ENCODE assay signal across 8 mouse cellular contexts in the genomic region with DNA sequence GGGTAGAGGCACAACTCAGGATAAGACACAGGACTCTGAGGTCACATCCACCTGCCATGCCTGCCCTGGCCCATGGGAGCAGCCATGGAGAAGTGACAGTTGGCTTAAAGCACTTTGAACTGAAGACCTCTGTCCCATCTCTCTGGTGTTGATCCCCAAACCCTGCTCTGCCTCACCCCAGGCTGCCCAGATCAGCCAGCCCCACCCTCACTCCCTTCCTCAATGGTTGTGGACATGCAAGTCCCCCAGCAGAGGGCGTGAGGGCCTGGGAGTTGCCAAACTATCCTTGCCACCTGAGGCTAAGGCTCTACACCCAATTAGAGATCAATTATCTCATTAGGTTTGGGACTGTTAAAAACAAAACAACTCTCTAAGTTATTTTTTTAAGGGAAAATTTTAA. TPM values are rescaled to one million over a fixed set of nuclear protein-coding genes. Genes with fewer than 3 reads are reported as not detected.
DNase-seq lines count a peak whose midpoint lies in the region; ATAC-seq and TF ChIP-seq lines count a peak whose summit lies in the region.
"Had no signal": no experiment of that assay in that cellular context is flagged by ENCODE, and none has a peak within 500 bp of the region (broad histone marks: within the 10 kb centered on the region; RNA-seq: fewer than 3 reads in every experiment).

No protein-coding gene starts in this region.

- DNase-seq in kidney, adult 2 months: peak; percentile 15
- no peak for DNase-seq in kidney, adult 18-20 months
- DNase-seq in A20 (ENCODE audit: low read depth, low spot score): peak; percentile 49
- peak; percentile 45 for DNase-seq in embryo, embryonic 10.5 days (ENCODE audit: low spot score)
- no peak for DNase-seq in left cerebral cortex, adult 18-20 months (ENCODE audit: low spot score in 2 of 2)

- no peak overlapping the region for H3K4me3 ChIP-seq in kidney, adult 2 months (ENCODE audit: insufficient read depth, low read depth, low read length)
- H3K4me3 ChIP-seq in ES-Bruce4 (ENCODE audit: low read depth, low read length): no peak overlapping the region
- H3K4me3 ChIP-seq: embryonic facial prominence, embryonic 13.5 days had no signal

- no peak overlapping the region for H3K9ac ChIP-seq in ES-Bruce4 (ENCODE audit: low read depth, poor library complexity, severe bottlenecking)
- H3K9ac ChIP-seq: embryonic facial prominence, embryonic 13.5 days had no signal

- no peak for ATAC-seq in monocyte, adult 5-6 weeks (replicated peaks; ENCODE audit: insufficient number of reproducible peaks, low FRiP score, low TSS enrichment, poor library complexity, severe bottlenecking)

- WGBS in kidney, adult 2 months: 7% methylated on average over 1 of the region's 1 CpGs

- TF ChIP-seq CTCF in kidney, adult 2 months (conservative IDR thresholded peaks at IDR 0.05; ENCODE audit: insufficient read depth, insufficient read length, low read depth, low read length): peak; percentile 51
- peak; percentile 84 for TF ChIP-seq CTCF in ES-Bruce4 (IDR thresholded peaks at IDR 0.05; ENCODE audit: low read depth, low read length)

- no peaks in the 10 kb centered on the region for H3K4me1 ChIP-seq in kidney, adult 2 months (ENCODE audit: control insufficient read depth, insufficient read depth, low read length)
- H3K4me1 ChIP-seq in ES-Bruce4 (ENCODE audit: control insufficient read depth, insufficient read depth, low read length): no peaks in the 10 kb centered on the region

- no peaks in the 10 kb centered on the region for H3K9me3 ChIP-seq in ES-Bruce4 (replicated peaks; ENCODE audit: control insufficient read depth, insufficient read depth, low read length, poor library complexity, severe bottlenecking)
- H3K9me3 ChIP-seq: embryonic facial prominence, embryonic 13.5 days had no signal

- no peak for TF ChIP-seq POLR2A in kidney, adult 2 months (IDR thresholded peaks at IDR 0.05; ENCODE audit: low read depth, low read length)
- TF ChIP-seq POLR2A in ES-Bruce4 (IDR thresholded peaks at IDR 0.05; ENCODE audit: insufficient read depth, low read length): no peak

- H3K27me3 ChIP-seq in kidney, adult 2 months (replicated peaks; ENCODE audit: control insufficient read depth, insufficient read depth, low read length): no peaks in the 10 kb centered on the region
- H3K27me3 ChIP-seq in ES-Bruce4 (ENCODE audit: control insufficient read depth, insufficient read depth, low read length, poor library complexity, severe bottlenecking): no peaks in the 10 kb centered on the region; the same call in 1 of the 2 replicates

- TF ChIP-seq EP300 in ES-Bruce4 (IDR thresholded peaks at IDR 0.05; ENCODE audit: insufficient read depth, low read depth, low read length): no peak

- no peaks in the 10 kb centered on the region for H3K36me3 ChIP-seq in kidney, adult 2 months (ENCODE audit: control insufficient read depth, insufficient read depth, low read length)
- H3K36me3 ChIP-seq in ES-Bruce4 (ENCODE audit: control insufficient read depth, insufficient read depth, low read length, poor library complexity, severe bottlenecking): no peaks in the 10 kb centered on the region
- H3K36me3 ChIP-seq: embryonic facial prominence, embryonic 13.5 days had no signal

- no peak overlapping the region for H3K27ac ChIP-seq in kidney, adult 2 months (ENCODE audit: insufficient read depth, low read depth, low read length)
- no peak overlapping the region for H3K27ac ChIP-seq in ES-Bruce4 (ENCODE audit: insufficient read depth, low read length)
- H3K27ac ChIP-seq: embryonic facial prominence, embryonic 13.5 days had no signal

RNA-seq across cellular contexts. Expression of a gene that starts 3.0 kb away (rescaled TPM):
- 0.92 and 18.7 TPM in 2 replicates for polyA plus RNA-seq in kidney, adult 2 months (2012; rRNA removed)
- polyA plus RNA-seq in ES-Bruce4 (2011; ENCODE audit: insufficient read depth, insufficient read length, low read depth, missing spikeins): 0.43 TPM in 1 of 2 replicates, not detected in the other
- not detected in 3 replicates for total RNA-seq in monocyte, adult 5-6 weeks (2017)
- total RNA-seq in left cerebral cortex, adult 18-20 months (2021): 1,000 to 10,000 TPM; 1,361 to 1,429 TPM

RNA-seq across cellular contexts. Expression of a gene that starts 18.7 kb away (rescaled TPM):
- polyA plus RNA-seq in kidney, adult 2 months (2012; rRNA removed): 0.05 and 0.31 TPM in 2 replicates
- 0.76 and 1.0 TPM in 2 replicates for polyA plus RNA-seq in ES-Bruce4 (2011; ENCODE audit: insufficient read depth, insufficient read length, low read depth, missing spikeins)
- not detected in 3 replicates for total RNA-seq in monocyte, adult 5-6 weeks (2017)
- total RNA-seq in left cerebral cortex, adult 18-20 months (2021): 100 to 1,000 TPM; 264 to 274 TPM

RNA-seq across cellular contexts. Expression of a gene that starts 33.2 kb away (rescaled TPM):
- polyA plus RNA-seq in kidney, adult 2 months (2012; rRNA removed): 162 and 168 TPM in 2 replicates
- 56.0 and 67.7 TPM in 2 replicates for polyA plus RNA-seq in ES-Bruce4 (2011; ENCODE audit: insufficient read depth, insufficient read length, low read depth, missing spikeins)
- total RNA-seq in monocyte, adult 5-6 weeks (2017): 68.9 to 87.3 TPM (median 84.2 TPM) in 3 replicates
- 10 to 100 TPM; 74.7 to 76.8 TPM for total RNA-seq in left cerebral cortex, adult 18-20 months (2021)

RNA-seq across cellular contexts. Expression of a gene that starts 48.8 kb away (rescaled TPM):
- polyA plus RNA-seq in kidney, adult 2 months (2012; rRNA removed): 0.12 and 0.16 TPM in 2 replicates
- polyA plus RNA-seq in ES-Bruce4 (2011; ENCODE audit: insufficient read depth, insufficient read length, low read depth, missing spikeins): not detected in 2 replicates
- total RNA-seq in monocyte, adult 5-6 weeks (2017): 0.53 to 3.0 TPM (median 1.8 TPM) in 3 replicates
- not detected for total RNA-seq in left cerebral cortex, adult 18-20 months (2021)
- polyA plus RNA-seq: embryonic facial prominence, embryonic 13.5 days had no signal

RNA-seq across cellular contexts. Expression of a gene that starts 59.1 kb away (rescaled TPM):
- polyA plus RNA-seq in kidney, adult 2 months (2012; rRNA removed): 0.87 and 0.91 TPM in 2 replicates
- polyA plus RNA-seq in ES-Bruce4 (2011; ENCODE audit: insufficient read depth, insufficient read length, low read depth, missing spikeins): not detected in 2 replicates
- 0.95 to 1.3 TPM in 2 of 3 replicates, not detected in the other for total RNA-seq in monocyte, adult 5-6 weeks (2017)
- total RNA-seq in left cerebral cortex, adult 18-20 months (2021): under 1 TPM; 0.33 to 0.46 TPM
- polyA plus RNA-seq: embryonic facial prominence, embryonic 13.5 days had no signal

Comparison
In these comparisons a context has a peak if more than half of its experiments do, and no peak if none do; other contexts are left out.
1. DNase-seq: peak in kidney, adult 2 months (single experiment), A20 (single experiment) and embryo, embryonic 10.5 days (single experiment); none in kidney, adult 18-20 months (single experiment) and left cerebral cortex, adult 18-20 months (0 of 2).
2. RNA of a gene that starts 3.0 kb away (total RNA-seq): 1,361 to 1,429 TPM in left cerebral cortex, adult 18-20 months; not detected in monocyte, adult 5-6 weeks; every median in the first group is over 1,000 times any median in the second.
3. RNA of a gene that starts 18.7 kb away (total RNA-seq): 264 to 274 TPM in left cerebral cortex, adult 18-20 months; not detected in monocyte, adult 5-6 weeks; every median in the first group is over 100 times any median in the second.